Mouse (Mus musculus): ENCODE results near the gene Prss2. TPM values are rescaled to one million over a fixed set of nuclear protein-coding genes. Genes with fewer than 3 reads are reported as not detected.

The Prss2 gene
- polyA plus RNA-seq, 1 experiment from 2014 or later, result 10.5 TPM

- no peak overlapping the region for H3K4me3 ChIP-seq (ENCODE audit: low read depth, low read length)
- H3K4me2 ChIP-seq (replicated peaks; ENCODE audit: low read depth), result peak overlapping the region; percentile 43; the same call in 1 of the 2 replicates
- ATAC-seq, result no peak
- no peaks in the 10 kb centered on the region for H3K9me3 ChIP-seq (ENCODE audit: control insufficient read depth)
- H3K27me3 ChIP-seq (replicated peaks; ENCODE audit: control insufficient read depth, insufficient read depth, low read length), result peaks cover 7% of the 10 kb centered on the region; the same call in 1 of the 2 replicates
- H3K4me1 ChIP-seq (replicated peaks; ENCODE audit: control insufficient read depth, insufficient read depth, low read length), result no peaks in the 10 kb centered on the region
- no peaks in the 10 kb centered on the region for H3K36me3 ChIP-seq (ENCODE audit: control insufficient read depth, insufficient read depth)
- TF ChIP-seq CTCF (IDR thresholded peaks at IDR 0.05; ENCODE audit: low read depth), result no peak
- WGBS, result 23% methylated on average over 3 of the region's 3 CpGs
- H3K27ac ChIP-seq (ENCODE audit: low read depth, low read length), result no peak overlapping the region
- H3K9ac ChIP-seq (ENCODE audit: low read depth, low read length), result no peak overlapping the region
Measured at GRCm38 (mm10) chr6:41542983-41543382, 21.4 kb downstream of the Prss2 start.

GRCm38 (mm10) chr6:41543411-41544050 is 21.9 kb downstream of the Prss2 start:
- H3K36me3 ChIP-seq (ENCODE audit: control insufficient read depth, insufficient read depth), result no peaks in the 10 kb centered on the region
- no peak overlapping the region for H3K9ac ChIP-seq (ENCODE audit: low read depth, low read length)
- TF ChIP-seq CTCF (IDR thresholded peaks at IDR 0.05; ENCODE audit: low read depth), result no peak
- peak overlapping the region; percentile 5; the same call in 1 of the 2 replicates for H3K4me3 ChIP-seq (ENCODE audit: low read depth, low read length)
- no peaks in the 10 kb centered on the region for H3K9me3 ChIP-seq (ENCODE audit: control insufficient read depth)
- no peak for ATAC-seq
- H3K4me2 ChIP-seq (replicated peaks; ENCODE audit: low read depth), result peak overlapping the region; percentile 43
- 10% methylated on average over 28 of the region's 28 CpGs for WGBS
- no peak overlapping the region for H3K27ac ChIP-seq (ENCODE audit: low read depth, low read length)
- H3K27me3 ChIP-seq (replicated peaks; ENCODE audit: control insufficient read depth, insufficient read depth, low read length), result peaks cover 7% of the 10 kb centered on the region; the same call in 1 of the 2 replicates
- H3K4me1 ChIP-seq (replicated peaks; ENCODE audit: control insufficient read depth, insufficient read depth, low read length), result no peaks in the 10 kb centered on the region

DNA sequence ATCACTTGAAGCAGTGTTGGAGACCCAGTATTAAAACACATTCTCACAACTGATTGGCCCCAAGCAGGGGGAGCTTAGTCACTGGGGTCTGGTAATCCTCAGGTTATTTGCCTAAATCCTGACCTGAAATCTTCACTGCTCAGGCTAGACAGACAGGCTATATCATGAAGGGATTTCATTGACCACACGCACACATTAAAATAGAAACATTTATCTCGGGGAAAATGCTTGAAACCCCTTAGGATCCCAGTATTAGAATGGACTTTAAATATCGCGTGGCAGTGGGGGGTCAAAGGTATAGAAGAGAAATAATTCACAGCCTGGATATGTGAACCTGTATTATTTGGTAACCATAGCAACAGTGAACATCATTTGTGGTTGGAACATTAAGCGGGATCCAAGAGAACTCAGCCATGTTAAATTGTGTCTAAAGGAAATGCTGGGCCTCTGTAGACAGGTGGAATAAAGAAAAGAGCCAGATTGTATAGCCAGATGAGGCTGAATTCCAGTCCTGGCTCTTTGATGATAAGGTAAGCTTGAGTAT is 22.9 kb downstream of the Prss2 start:
- H3K4me1 ChIP-seq (replicated peaks; ENCODE audit: control insufficient read depth, insufficient read depth, low read length), result no peaks in the 10 kb centered on the region
- WGBS, result 82% methylated on average over 5 of the region's 5 CpGs
- TF ChIP-seq CTCF (IDR thresholded peaks at IDR 0.05; ENCODE audit: low read depth), result no peak
- H3K27me3 ChIP-seq (replicated peaks; ENCODE audit: control insufficient read depth, insufficient read depth, low read length), result peaks cover 7% of the 10 kb centered on the region; the same call in 1 of the 2 replicates
- no peaks in the 10 kb centered on the region for H3K36me3 ChIP-seq (ENCODE audit: control insufficient read depth, insufficient read depth)
- no peak overlapping the region for H3K27ac ChIP-seq (ENCODE audit: low read depth, low read length)
- no peak for ATAC-seq
- H3K4me3 ChIP-seq (ENCODE audit: low read depth, low read length), result no peak overlapping the region
- no peak overlapping the region for H3K4me2 ChIP-seq (replicated peaks; ENCODE audit: low read depth)
- no peak overlapping the region for H3K9ac ChIP-seq (ENCODE audit: low read depth, low read length)
- no peaks in the 10 kb centered on the region for H3K9me3 ChIP-seq (ENCODE audit: control insufficient read depth)

DNA sequence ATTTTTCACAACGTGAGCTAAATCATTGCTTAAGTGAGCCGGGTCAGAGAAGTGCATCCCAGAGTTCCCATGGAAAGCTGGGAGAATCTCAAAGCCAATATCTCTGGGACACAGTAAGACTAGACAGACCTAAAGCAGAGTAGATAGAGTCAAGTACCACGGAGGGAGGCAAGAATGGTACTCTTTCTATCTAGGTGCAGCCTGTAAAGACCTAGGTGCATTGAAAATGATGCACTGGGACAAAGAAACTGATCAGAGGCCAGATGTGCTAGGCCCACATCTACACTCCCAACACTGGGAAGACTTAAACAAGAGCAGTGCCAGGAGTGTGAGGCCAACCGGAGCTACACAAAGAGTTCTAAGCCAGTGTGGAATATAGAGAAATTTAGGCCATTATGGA is 23.7 kb downstream of the Prss2 start:
- no peaks in the 10 kb centered on the region for H3K9me3 ChIP-seq (ENCODE audit: control insufficient read depth)
- no peak overlapping the region for H3K4me2 ChIP-seq (replicated peaks; ENCODE audit: low read depth)
- H3K4me3 ChIP-seq (ENCODE audit: low read depth, low read length), result no peak overlapping the region
- no peak for TF ChIP-seq CTCF (IDR thresholded peaks at IDR 0.05; ENCODE audit: low read depth)
- 76% methylated on average over 4 of the region's 4 CpGs for WGBS
- no peak overlapping the region for H3K27ac ChIP-seq (ENCODE audit: low read depth, low read length)
- no peaks in the 10 kb centered on the region for H3K36me3 ChIP-seq (ENCODE audit: control insufficient read depth, insufficient read depth)
- H3K9ac ChIP-seq (ENCODE audit: low read depth, low read length), result no peak overlapping the region
- no peaks in the 10 kb centered on the region for H3K4me1 ChIP-seq (replicated peaks; ENCODE audit: control insufficient read depth, insufficient read depth, low read length)
- ATAC-seq, result no peak
- peaks cover 7% of the 10 kb centered on the region; the same call in 1 of the 2 replicates for H3K27me3 ChIP-seq (replicated peaks; ENCODE audit: control insufficient read depth, insufficient read depth, low read length)

GRCm38 (mm10) chr6:41547056-41547650 is 25.6 kb downstream of the Prss2 start:
- H3K36me3 ChIP-seq (ENCODE audit: control insufficient read depth, insufficient read depth), result no peaks in the 10 kb centered on the region
- H3K4me2 ChIP-seq (replicated peaks; ENCODE audit: low read depth), result no peak overlapping the region
- H3K9ac ChIP-seq (ENCODE audit: low read depth, low read length), result no peak overlapping the region
- ATAC-seq, result no peak
- no peak for TF ChIP-seq CTCF (IDR thresholded peaks at IDR 0.05; ENCODE audit: low read depth)
- 90% methylated on average over 5 of the region's 5 CpGs for WGBS
- no peaks in the 10 kb centered on the region for H3K4me1 ChIP-seq (replicated peaks; ENCODE audit: control insufficient read depth, insufficient read depth, low read length)
- H3K9me3 ChIP-seq (ENCODE audit: control insufficient read depth), result no peaks in the 10 kb centered on the region
- H3K27me3 ChIP-seq (replicated peaks; ENCODE audit: control insufficient read depth, insufficient read depth, low read length), result peaks cover 7% of the 10 kb centered on the region; the same call in 1 of the 2 replicates
- H3K4me3 ChIP-seq (ENCODE audit: low read depth, low read length), result no peak overlapping the region
- H3K27ac ChIP-seq (ENCODE audit: low read depth, low read length), result no peak overlapping the region

GRCm38 (mm10) chr6:41548286-41548685 is 26.7 kb downstream of the Prss2 start:
- Histone ChIP-seq H3K27me3 (replicated peaks; ENCODE audit: control insufficient read depth, insufficient read depth, low read length) (peaks cover 5% of the 10 kb centered on the region; the same call in 1 of the 2 replicates), H3K36me3 (ENCODE audit: control insufficient read depth, insufficient read depth) (no peaks in the 10 kb centered on the region), H3K4me1 (replicated peaks; ENCODE audit: control insufficient read depth, insufficient read depth, low read length) (no peaks in the 10 kb centered on the region), H3K4me3 (ENCODE audit: low read depth, low read length) (no peak overlapping the region), H3K9me3 (ENCODE audit: control insufficient read depth) (no peaks in the 10 kb centered on the region), H3K27ac (ENCODE audit: low read depth, low read length) (no peak overlapping the region), H3K9ac (ENCODE audit: low read depth, low read length) (no peak overlapping the region), H3K4me2 (replicated peaks; ENCODE audit: low read depth) (no peak overlapping the region)
- no peak for TF ChIP-seq CTCF (IDR thresholded peaks at IDR 0.05; ENCODE audit: low read depth)
- 38% methylated on average over 1 of the region's 1 CpGs for WGBS
- peak; percentile 45; the same call in 1 of the 2 replicates for ATAC-seq
